Mouse (Mus musculus) naive thymus-derived CD4-positive, alpha-beta T cell, adult 2 months (primary cell): Measurements from ENCODE around the gene Gm43191.

Source experiments
- DNase-seq: peaks from one replicate; pipeline ENCODE4 v3.0.0-alpha.2; 2011; ENCODE audit warnings: low read depth

Gene Gm43191

DNA sequence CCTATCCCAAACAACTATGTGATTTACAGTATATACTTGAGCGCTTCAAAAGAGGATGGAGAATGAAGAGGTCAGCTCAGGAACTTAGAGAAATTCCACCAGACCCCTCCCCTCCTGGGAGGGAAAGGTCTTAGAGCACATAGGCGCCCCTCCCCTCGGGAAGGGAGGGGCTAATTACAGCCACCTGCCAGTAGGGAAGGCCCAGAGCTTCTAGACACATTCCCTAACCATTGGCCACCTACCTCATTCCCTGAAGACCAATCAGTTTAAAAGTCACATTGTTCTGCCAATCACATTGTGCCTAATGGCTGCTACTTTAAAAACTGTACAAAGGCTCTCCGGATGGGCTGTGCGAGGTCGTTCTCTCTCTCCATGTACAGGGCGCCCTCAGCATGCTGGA, 58.4 kb downstream of the Gm43191 start:
- DNase-seq = no peak

DNA sequence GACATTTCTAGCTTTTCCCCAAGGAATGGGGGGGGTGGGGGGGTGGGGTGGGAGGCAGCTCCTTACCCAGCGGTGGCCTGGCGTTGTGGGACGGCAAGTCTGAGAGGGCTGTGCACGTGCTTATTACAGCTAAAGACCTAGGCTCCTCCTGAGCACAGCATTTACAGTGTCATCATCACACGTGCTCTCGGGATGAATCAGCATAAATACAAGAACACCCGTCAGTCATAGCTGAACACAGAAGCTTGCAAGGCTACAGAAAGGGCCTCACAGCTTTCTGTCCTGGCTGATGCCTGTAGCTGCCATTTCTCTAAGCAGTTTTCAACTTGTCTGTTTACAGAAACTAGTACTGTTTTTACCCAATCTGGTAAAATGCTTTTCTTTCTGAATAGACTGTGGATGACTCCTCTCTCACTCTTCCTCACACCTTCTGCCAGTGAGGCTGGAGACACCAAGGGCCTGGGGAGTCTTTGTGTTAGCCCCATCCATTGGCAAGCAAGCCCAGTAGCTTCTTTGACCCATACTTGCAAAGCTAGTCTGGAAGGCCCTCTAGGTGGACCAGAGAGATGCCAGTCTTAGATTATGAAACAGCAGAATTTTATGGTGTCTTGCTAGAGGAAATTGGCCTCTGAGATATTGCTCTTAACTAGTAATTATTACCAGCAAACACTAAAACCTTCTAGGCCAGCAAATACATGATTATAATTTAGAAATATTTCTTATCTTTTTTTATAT, 60.3 kb downstream of the Gm43191 start:
- no peak for DNase-seq

DNA sequence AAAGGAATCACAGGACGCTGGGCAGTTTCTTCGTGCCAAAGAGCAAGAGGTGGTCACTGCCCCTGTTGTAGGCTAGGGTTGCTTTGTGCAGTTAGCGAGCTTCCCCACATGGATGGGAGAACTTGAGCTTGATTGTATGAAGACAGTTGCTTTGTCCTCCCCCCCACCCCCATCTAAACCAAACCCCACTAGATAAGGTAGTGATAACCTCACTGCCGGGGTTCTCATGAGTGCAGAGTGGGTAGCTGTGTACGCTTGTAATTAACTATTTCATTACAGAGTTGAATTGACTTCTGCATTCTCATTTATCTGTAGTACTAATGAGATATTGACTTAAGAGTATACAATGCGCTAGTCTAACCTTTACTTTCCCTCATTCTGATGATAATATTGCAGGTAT, 62.2 kb downstream of the Gm43191 start:
- no peak for DNase-seq

DNA sequence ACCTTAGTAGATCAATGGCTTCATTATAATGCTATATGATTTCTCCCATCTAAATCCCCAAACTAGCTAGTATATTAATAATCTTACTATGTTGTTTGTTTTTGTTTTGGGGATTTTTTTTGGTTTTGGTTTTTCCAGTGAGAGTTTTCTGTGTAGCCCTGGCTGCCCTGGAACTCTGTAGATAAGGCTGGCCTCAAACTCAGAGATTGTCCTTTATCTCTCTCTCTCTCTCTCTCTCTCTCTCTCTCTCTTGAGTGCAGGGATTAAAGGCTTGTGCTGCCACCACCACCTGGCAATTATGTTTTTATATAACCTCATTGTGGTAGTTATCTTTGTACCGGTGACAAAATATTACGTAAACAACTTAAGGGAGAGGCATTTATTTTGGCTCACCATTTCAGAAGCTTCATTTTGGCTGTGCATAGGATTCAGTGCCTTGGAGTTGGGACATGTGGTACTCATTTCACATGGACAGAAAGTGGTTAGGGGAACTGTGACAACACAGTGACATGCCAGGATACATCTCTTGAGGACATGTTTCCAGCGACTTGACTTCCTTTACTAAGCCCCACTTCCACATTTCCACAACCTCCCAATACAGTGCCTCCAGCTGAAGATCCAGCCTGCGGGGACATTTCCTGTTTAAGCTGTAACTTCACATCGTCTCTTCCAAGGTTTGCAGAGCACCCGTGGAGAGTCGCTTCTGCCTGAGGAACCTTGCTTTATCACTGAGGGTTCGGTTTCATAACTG, 65.6 kb downstream of the Gm43191 start:
- DNase-seq = no peak

DNA sequence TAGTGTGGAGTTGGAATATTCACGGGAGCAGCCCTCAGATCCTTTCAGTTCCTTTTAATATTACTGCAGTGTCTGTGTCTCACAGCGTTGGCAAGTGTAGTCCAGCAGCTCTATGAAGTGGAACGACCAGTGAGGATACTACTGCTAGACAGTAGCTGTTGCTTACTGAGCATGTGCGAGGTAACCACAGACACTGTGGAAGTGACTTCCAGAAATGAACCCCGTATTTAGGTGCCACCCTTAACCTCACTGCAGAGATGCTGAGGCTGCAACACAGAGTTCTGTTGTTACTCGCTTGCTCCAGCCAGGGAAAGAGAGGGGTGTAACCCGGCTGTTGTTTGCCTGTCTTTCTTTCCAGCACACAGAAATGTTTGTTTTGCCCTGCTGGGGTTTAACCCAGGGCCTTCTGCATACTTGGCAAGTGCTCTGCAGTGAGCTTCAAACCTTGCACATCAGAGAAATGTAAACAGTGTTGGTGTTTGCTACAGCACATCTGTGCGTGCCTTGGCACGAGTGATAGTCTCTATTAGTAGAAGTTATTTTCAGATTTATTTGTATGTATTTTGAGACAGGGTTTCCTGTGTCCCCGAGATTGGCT, 66.7 kb downstream of the Gm43191 start, which contains the start of gene Trmt13:
TSS of gene Trmt13 (minus strand) at position 293 of the 598 bp plus-strand sequence.
- no peak for DNase-seq

DNA sequence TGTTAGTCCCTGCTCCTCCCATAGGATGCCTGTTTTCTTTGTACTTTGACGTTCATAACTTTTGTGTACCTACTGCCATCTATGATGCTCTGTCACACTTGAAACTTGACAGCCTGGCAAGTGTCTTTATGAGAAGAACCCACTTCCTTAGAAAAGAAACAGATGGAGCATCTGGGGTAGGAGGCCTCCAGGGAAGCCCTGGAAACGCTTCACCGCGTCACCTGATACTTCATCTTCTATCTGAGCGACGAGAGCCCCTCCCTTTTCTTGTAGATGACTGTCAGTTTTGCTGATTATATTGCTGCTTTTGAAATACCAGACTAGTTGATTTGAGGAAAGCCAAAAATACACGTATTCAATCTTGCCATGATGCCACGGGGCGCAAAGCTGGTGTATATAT, 76.5 kb downstream of the Gm43191 start:
- DNase-seq = no peak

DNA sequence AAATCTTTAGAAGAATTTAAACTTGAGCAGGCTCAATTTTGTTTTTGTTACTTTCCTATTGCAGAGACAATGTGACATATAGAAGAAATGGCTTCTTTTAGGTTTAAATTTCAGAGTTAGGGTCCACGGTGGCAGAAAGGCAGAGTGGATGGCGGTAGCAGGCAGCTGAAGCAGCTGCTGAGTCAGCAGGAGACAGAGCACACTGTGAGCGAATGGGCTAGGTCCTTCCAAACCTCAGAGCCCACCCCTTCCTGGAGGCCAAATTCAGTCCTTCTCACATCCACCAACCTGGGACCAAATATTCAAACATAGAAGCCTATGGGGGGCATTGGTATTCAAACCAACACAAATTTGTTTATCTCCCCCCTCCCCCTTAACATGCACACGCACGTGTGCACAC, 79.3 kb downstream of the Gm43191 start:
- DNase-seq = no peak

DNA sequence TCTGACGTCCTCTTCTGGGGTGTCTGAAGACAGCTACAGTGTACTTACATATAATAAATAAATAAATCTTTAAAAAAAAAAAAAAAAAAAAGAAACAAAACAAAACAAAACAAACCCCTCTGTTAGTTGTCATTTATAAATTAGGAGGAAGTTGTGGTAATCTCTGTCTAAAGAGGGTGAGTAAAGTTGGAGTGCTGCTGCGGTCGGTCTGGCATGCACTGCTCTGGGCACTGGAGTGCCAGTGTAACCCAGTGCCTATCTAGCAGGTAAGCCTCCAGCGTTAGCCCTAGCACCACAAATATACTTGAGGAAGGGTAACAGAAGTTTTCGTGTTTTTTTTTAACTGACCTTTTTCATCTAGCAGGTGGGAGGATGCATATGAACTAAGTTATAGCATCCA, 80.1 kb downstream of the Gm43191 start:
- DNase-seq = no peak

DNA sequence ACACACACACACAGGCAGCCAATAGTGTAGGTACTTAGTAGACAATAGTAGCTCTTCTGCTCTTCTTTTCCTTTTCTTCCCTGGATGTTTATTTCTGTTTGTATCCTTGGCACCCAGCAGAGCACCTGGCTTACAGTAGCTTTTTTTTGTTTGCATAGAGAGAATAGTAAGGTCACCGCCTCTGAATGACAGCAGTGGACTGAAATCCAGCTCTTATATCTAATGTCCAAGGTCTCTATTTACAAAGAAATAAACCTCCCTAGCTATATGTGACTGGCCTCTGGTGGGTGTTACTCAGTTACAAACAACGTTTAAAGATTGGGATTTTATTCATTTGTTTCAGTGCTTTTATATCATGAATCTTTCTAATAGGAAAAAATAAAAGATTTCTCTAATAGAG, 81.4 kb downstream of the Gm43191 start:
- no peak for DNase-seq

DNA sequence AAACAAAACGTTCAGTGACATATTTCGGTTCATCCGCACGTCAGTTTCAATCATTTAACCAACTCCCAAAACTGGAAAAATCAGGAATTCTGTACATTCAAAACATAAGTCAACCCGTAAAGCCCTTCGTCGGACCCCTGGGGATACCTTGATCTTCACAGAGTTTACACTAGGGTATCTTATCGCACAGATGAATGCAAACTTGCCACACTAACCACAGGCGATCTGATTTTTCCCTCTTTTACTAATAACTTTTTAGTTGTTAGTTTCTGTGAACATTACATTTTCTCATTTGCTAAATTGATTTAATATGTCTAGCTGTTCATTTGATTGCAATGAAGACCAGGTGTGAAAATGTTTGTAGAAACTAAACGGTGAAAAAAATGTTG, 85.5 kb downstream of the Gm43191 start:
- peak; percentile 7 for DNase-seq

DNA sequence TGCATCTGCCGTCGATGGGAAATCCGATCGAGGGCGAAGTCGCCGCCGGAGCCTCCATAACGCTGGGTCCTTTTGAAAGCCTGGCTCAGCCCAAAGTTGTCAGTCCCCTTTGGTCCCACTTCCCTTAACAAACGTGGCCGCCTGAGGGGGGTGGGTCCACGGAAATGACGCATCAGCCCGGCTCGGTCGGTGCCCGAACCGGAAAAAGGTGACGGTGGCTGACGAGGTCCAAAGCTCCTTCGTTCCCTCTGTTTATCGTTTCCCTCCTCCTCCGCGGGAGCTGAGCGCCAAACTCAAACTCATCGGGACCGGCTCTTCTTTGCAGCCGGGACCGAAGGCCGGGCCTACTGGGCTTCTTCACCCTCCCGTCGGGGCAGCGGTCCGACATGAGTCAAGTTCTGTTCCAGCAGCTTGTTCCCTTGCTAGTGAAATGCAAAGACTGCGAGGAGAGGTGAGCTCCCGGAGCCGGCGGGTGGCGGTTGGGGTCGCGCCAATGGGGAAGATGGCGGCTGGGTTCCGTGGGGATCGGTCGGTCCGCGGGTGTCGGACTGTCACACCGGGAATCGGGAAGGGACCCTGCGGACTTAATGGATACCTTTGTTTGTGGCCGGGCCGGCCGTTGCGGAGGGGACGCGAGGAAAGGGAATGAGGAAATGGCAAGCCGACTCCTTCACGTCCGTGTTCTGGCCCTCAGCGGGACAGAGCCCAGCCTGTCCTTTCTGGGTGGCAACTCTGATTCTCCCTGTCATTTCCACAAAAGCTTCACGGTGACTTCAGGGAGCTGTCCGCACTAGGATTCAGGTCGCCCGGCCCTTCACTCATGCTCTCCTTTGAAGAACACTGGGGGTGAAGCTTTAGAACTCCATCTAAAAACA, 86.1 kb downstream of the Gm43191 start, which contains the start of gene Sass6:
TSS of gene Sass6 (plus strand) at position 255 of the 875 bp plus-strand sequence.
- peak; percentile 98 for DNase-seq

DNA sequence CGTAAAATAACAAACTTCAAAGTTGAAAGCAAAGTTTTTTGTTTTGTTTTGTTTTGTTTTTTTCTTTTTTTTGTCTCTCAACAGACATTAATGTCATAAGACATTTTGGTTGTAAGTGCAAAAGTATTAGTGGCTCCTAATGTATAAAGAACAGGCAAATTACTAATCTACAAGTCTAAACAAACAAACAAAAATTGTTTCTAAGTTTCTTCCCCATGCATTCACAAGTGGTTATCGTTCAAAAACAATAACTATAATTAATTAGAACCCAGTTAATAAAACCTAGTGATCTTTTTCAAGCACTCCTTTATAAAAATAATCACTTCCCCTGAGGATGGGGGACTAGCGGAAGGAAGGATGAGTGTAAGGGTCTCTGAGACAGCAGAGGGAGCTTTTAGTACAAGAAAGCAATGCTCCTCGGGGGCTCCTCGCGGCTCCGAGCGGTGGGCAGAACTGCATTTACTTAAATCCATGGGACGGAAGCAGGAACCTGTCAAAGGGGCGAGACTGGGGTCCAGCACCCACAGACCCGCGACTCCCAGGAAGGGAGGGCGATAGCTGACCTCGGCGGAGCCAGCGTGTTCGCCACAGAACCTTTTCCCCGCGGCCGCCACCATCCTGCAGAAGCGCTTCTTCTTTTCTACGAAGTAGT, 86.9 kb downstream of the Gm43191 start:
- no peak for DNase-seq
